Mouse (Mus musculus): Measurements from ENCODE around the gene Kcnk1.

- TF ChIP-seq CTCF (IDR thresholded peaks at IDR 0.05; ENCODE audit: borderline replicate concordance, insufficient read depth, low read depth, low read length) = no peak
- no peak for TF ChIP-seq POLR2A (IDR thresholded peaks at IDR 0.05; ENCODE audit: borderline replicate concordance, insufficient read depth, low read length)
Observed at GRCm38 (mm10) chr8:125971336-125971735, 23.6 kb upstream of the Kcnk1 start.
